Mouse (Mus musculus) intestine, embryonic 14.5 days (tissue): ENCODE data around the gene Nrp2. TPM values are rescaled to one million over a fixed set of nuclear protein-coding genes. Genes with fewer than 3 reads are reported as not detected.

Experiments
- ATAC-seq: fragments of 200-750 bp; cut with Nextera tagmentation; replicated peaks from 2 replicates; pipeline ENCODE4 v1.8.0; 2017; ENCODE audit warnings: low read depth, moderate number of reproducible peaks, moderate TSS enrichment, moderate library complexity; ENCODE audit not compliant: low FRiP score, low TSS enrichment
- DNase-seq: peaks from one replicate; pipeline ENCODE4 v3.0.0-alpha.2; 2018; ENCODE audit warnings: low spot score
- H3K27ac ChIP-seq: fragments of 300-500 bp; sonication (generic); 2 replicates; pipeline ENCODE4 v1.5.1; 2014; ENCODE audit warnings: low read depth, mild to moderate bottlenecking, control low read depth
- H3K27me3 ChIP-seq: fragments of 300-500 bp; sonication (generic); replicated peaks from 2 replicates; pipeline ENCODE4 v1.6.1; 2014; ENCODE audit warnings: low read length, control low read depth; ENCODE audit not compliant: control insufficient read depth, insufficient read depth
- H3K36me3 ChIP-seq: fragments of 300-500 bp; sonication (generic); 2 replicates; pipeline ENCODE4 v1.6.1; 2014; ENCODE audit warnings: low read length, control low read depth; ENCODE audit not compliant: control insufficient read depth, insufficient read depth
- H3K4me1 ChIP-seq: fragments of 300-500 bp; sonication (generic); replicated peaks from 2 replicates; pipeline ENCODE4 v1.6.1; 2014; ENCODE audit warnings: low read length, control low read depth, mixed read lengths; ENCODE audit not compliant: control insufficient read depth, insufficient read depth
- H3K4me2 ChIP-seq: fragments of 300-500 bp; sonication (generic); 2 replicates; pipeline ENCODE4 v1.6.1; 2014; ENCODE audit warnings: low read length
- H3K4me3 ChIP-seq: fragments of 300-500 bp; sonication (generic); 2 replicates; pipeline ENCODE4 v1.5.1; 2014; ENCODE audit warnings: low read depth, low read length, control low read depth, mixed read lengths
- H3K9ac ChIP-seq: fragments of 300-500 bp; sonication (generic); 2 replicates; pipeline ENCODE4 v1.6.1; 2014; ENCODE audit warnings: mild to moderate bottlenecking, low read length
- H3K9me3 ChIP-seq: fragments of 300-500 bp; sonication (generic); 2 replicates; pipeline ENCODE4 v1.6.1; 2016; ENCODE audit warnings: low read length, control low read depth; ENCODE audit not compliant: control insufficient read depth
- WGBS: fragments of 180-500 bp; shearing (Covaris S2); extraction: QIAGEN DNeasy Blood & Tissue Kit; methylation state at CpG from one replicate; pipeline ENCODE4 v1.1.7; 2014; 5-methylcytosine and 5-hydroxymethylcytosine counted together
- polyA plus RNA-seq: library from polyadenylated mRNA; unstranded; fragments of >200 nt; fragmentation: Nextera tagmentation; extraction: Ambion mirVana; gene quantifications from 2 replicates; pipeline ENCODE4 v1.2.1, GENCODE M21; 2014

Nrp2 gene
- polyA plus RNA-seq, 1 experiment from 2014 or later, result 43.8 TPM

- peaks cover 50% of the 10 kb centered on the region for H3K36me3 ChIP-seq
- no peaks in the 10 kb centered on the region for H3K9me3 ChIP-seq
- ATAC-seq (no peak), DNase-seq (no peak)
- H3K27ac ChIP-seq, result no peak overlapping the region
- H3K4me3 ChIP-seq, result no peak overlapping the region
- H3K9ac ChIP-seq, result no peak overlapping the region
- WGBS, result 68% methylated on average over 8 of the region's 8 CpGs
- no peaks in the 10 kb centered on the region for H3K27me3 ChIP-seq
- H3K4me1 ChIP-seq, result peaks cover 31% of the 10 kb centered on the region
- H3K4me2 ChIP-seq, result no peak overlapping the region
Observed at GRCm38 (mm10) chr1:62718750-62719149, 15.7 kb downstream of the Nrp2 start.

- Histone ChIP-seq H3K27ac (no peak overlapping the region), H3K9me3 (no peaks in the 10 kb centered on the region), H3K4me3 (no peak overlapping the region), H3K36me3 (peaks cover 54% of the 10 kb centered on the region), H3K9ac (no peak overlapping the region), H3K4me1 (peaks cover 40% of the 10 kb centered on the region), H3K27me3 (no peaks in the 10 kb centered on the region), H3K4me2 (no peak overlapping the region)
- 62% methylated on average over 6 of the region's 6 CpGs for WGBS
- no peak for ATAC-seq
- no peak for DNase-seq
Observed at GRCm38 (mm10) chr1:62719770-62720169, 16.7 kb downstream of the Nrp2 start.

- H3K4me2 ChIP-seq, result no peak overlapping the region
- DNase-seq (no peak), ATAC-seq (no peak)
- H3K9me3 ChIP-seq, result no peaks in the 10 kb centered on the region
- H3K27me3 ChIP-seq, result no peaks in the 10 kb centered on the region
- no peak overlapping the region; the same call in 1 of the 2 replicates for H3K27ac ChIP-seq
- peaks cover 56% of the 10 kb centered on the region for H3K36me3 ChIP-seq
- peaks cover 40% of the 10 kb centered on the region for H3K4me1 ChIP-seq
- WGBS, result 61% methylated on average over 3 of the region's 3 CpGs
- H3K4me3 ChIP-seq, result no peak overlapping the region
- no peak overlapping the region for H3K9ac ChIP-seq
Observed at GRCm38 (mm10) chr1:62720176-62720575, 17.1 kb downstream of the Nrp2 start.

- Histone ChIP-seq H3K27me3 (no peaks in the 10 kb centered on the region), H3K4me3 (no peak overlapping the region), H3K27ac (no peak overlapping the region; the same call in 1 of the 2 replicates), H3K36me3 (peaks cover 61% of the 10 kb centered on the region), H3K4me2 (no peak overlapping the region), H3K9me3 (no peaks in the 10 kb centered on the region), H3K9ac (no peak overlapping the region), H3K4me1 (peaks cover 34% of the 10 kb centered on the region)
- no peak for ATAC-seq
- no peak for DNase-seq
- WGBS, result 67% methylated on average over 13 of the region's 13 CpGs
Observed at GRCm38 (mm10) chr1:62720727-62721705, 17.9 kb downstream of the Nrp2 start.

- peaks cover 28% of the 10 kb centered on the region for H3K4me1 ChIP-seq
- no peak for DNase-seq
- H3K4me3 ChIP-seq, result no peak overlapping the region
- H3K27me3 ChIP-seq, result no peaks in the 10 kb centered on the region
- WGBS, result 80% methylated on average over 7 of the region's 7 CpGs
- no peak overlapping the region for H3K9ac ChIP-seq
- ATAC-seq, result no peak
- peaks cover 64% of the 10 kb centered on the region for H3K36me3 ChIP-seq
- no peak overlapping the region for H3K27ac ChIP-seq
- H3K4me2 ChIP-seq, result no peak overlapping the region
- H3K9me3 ChIP-seq, result no peaks in the 10 kb centered on the region
Observed at GRCm38 (mm10) chr1:62721706-62722187, 18.7 kb downstream of the Nrp2 start.

GRCm38 (mm10) chr1:62722526-62722925 is 19.4 kb downstream of the Nrp2 start:
- Histone ChIP-seq H3K27me3 (no peaks in the 10 kb centered on the region), H3K4me2 (no peak overlapping the region), H3K9me3 (no peaks in the 10 kb centered on the region), H3K4me3 (no peak overlapping the region), H3K36me3 (peaks cover 64% of the 10 kb centered on the region), H3K9ac (no peak overlapping the region), H3K27ac (no peak overlapping the region), H3K4me1 (peaks cover 21% of the 10 kb centered on the region)
- 73% methylated on average over 8 of the region's 8 CpGs for WGBS
- ATAC-seq, result no peak
- DNase-seq, result peak; percentile 75

- Histone ChIP-seq H3K4me2 (no peak overlapping the region), H3K27ac (no peak overlapping the region), H3K4me1 (peaks cover 14% of the 10 kb centered on the region), H3K4me3 (no peak overlapping the region), H3K9ac (no peak overlapping the region), H3K9me3 (no peaks in the 10 kb centered on the region), H3K36me3 (peaks cover 72% of the 10 kb centered on the region), H3K27me3 (no peaks in the 10 kb centered on the region)
- WGBS, result 85% methylated on average over 5 of the region's 5 CpGs
- DNase-seq, result no peak
- ATAC-seq, result no peak
Observed at GRCm38 (mm10) chr1:62723891-62724290, 20.8 kb downstream of the Nrp2 start.

GRCm38 (mm10) chr1:62724461-62725021 is 21.5 kb downstream of the Nrp2 start:
- ATAC-seq (no peak), DNase-seq (no peak)
- Histone ChIP-seq H3K9ac (no peak overlapping the region), H3K4me2 (no peak overlapping the region), H3K9me3 (no peaks in the 10 kb centered on the region), H3K27me3 (no peaks in the 10 kb centered on the region), H3K27ac (no peak overlapping the region), H3K36me3 (peaks cover 65% of the 10 kb centered on the region), H3K4me3 (no peak overlapping the region), H3K4me1 (peaks cover 14% of the 10 kb centered on the region)
- 55% methylated on average over 6 of the region's 6 CpGs for WGBS
